Mouse (Mus musculus) cerebellum, postnatal 36 days (tissue): ENCODE measurements around the gene Olfr524.
A peak's percentile ranks its signal among the peaks of the same experiment; 100 is the strongest.

Source experiments
- DNase-seq, 2 experiments: peaks; one replicate each; pipeline ENCODE4 v3.0.0; 2021 to 2022; ENCODE audit warnings: mixed read lengths in 2 of 2

Gene Olfr524

GRCm38 (mm10) chr7:140186646-140187620 lies 18.8 kb downstream of the Olfr524 start:
- no peak for DNase-seq

- DNase-seq = no peak
Observed at GRCm38 (mm10) chr7:140184206-140184605, 21.6 kb downstream of the Olfr524 start.

GRCm38 (mm10) chr7:140180692-140181091 lies 25.1 kb downstream of the Olfr524 start:
- no peak for DNase-seq

GRCm38 (mm10) chr7:140179176-140179575 lies 26.6 kb downstream of the Olfr524 start:
- no peak for DNase-seq

GRCm38 (mm10) chr7:140172936-140173335 lies 32.8 kb downstream of the Olfr524 start, which contains the start of gene Olfr523:
Gene Olfr523, plus strand, starts transcription at chr7:140173217.
- DNase-seq = peak; percentile 46 to 48

GRCm38 (mm10) chr7:140170863-140171262 lies 34.9 kb downstream of the Olfr524 start:
- DNase-seq = no peak

GRCm38 (mm10) chr7:140169386-140169785 lies 36.4 kb downstream of the Olfr524 start:
- DNase-seq = no peak

GRCm38 (mm10) chr7:140167950-140168349 lies 37.8 kb downstream of the Olfr524 start:
- no peak for DNase-seq

GRCm38 (mm10) chr7:140164664-140165063 lies 41.1 kb downstream of the Olfr524 start, which contains the start of gene Olfr522:
Gene Olfr522, minus strand, starts transcription at chr7:140164764.
- no peak for DNase-seq

- DNase-seq = no peak
Observed at GRCm38 (mm10) chr7:140160363-140160762, 45.4 kb downstream of the Olfr524 start.

GRCm38 (mm10) chr7:140154218-140154927 lies 51.4 kb downstream of the Olfr524 start, which contains the start of gene Sprn:
Gene Sprn, minus strand, starts transcription at chr7:140154877.
- DNase-seq = peak; percentile 70 to 74

- no peak for DNase-seq
Observed at GRCm38 (mm10) chr7:140153829-140154217, 51.9 kb downstream of the Olfr524 start.

GRCm38 (mm10) chr7:140153383-140153782 lies 52.4 kb downstream of the Olfr524 start:
- peak; percentile 62 for DNase-seq
